Mouse (Mus musculus) embryonic facial prominence, embryonic 14.5 days (tissue): Measurements from ENCODE around the gene Slx1b. TPM values are rescaled to one million over a fixed set of nuclear protein-coding genes. Genes with fewer than 3 reads are reported as not detected.
"Not testable (repeated sequence)": the region's sequence is repeated elsewhere in the genome, so short reads cannot be mapped to it uniquely, and the experiment has no call there.

Experiments used
- ATAC-seq: fragments of 200-750 bp; cut with Nextera tagmentation; 2 replicates; pipeline ENCODE4 v1.8.0; 2017; ENCODE audit warnings: low read depth, moderate number of reproducible peaks, moderate TSS enrichment
- DNase-seq: peaks from one replicate; pipeline ENCODE4 v3.0.0-alpha.2; 2015; ENCODE audit warnings: low spot score
- H3K27ac ChIP-seq: fragments of 300-500 bp; sonication (generic); replicated peaks from 2 replicates; pipeline ENCODE4 v1.5.1; 2014; ENCODE audit warnings: low read depth, mild to moderate bottlenecking, low read length, moderate library complexity
- H3K27me3 ChIP-seq: fragments of 300-500 bp; sonication (generic); replicated peaks from 2 replicates; pipeline ENCODE4 v1.6.1; 2014; ENCODE audit warnings: low read length; ENCODE audit not compliant: control insufficient read depth, insufficient read depth
- H3K36me3 ChIP-seq: fragments of 300-500 bp; sonication (generic); 2 replicates; pipeline ENCODE4 v1.6.1; 2014; ENCODE audit warnings: low read length, mixed read lengths; ENCODE audit not compliant: control insufficient read depth, insufficient read depth
- H3K4me1 ChIP-seq: fragments of 300-500 bp; sonication (generic); 2 replicates; pipeline ENCODE4 v1.6.1; 2014; ENCODE audit warnings: antibody characterized with exemption, low read length; ENCODE audit not compliant: control insufficient read depth, insufficient read depth
- H3K4me2 ChIP-seq: fragments of 300-500 bp; sonication (generic); 2 replicates; pipeline ENCODE4 v1.6.1; 2014; ENCODE audit warnings: low read depth, mild to moderate bottlenecking, low read length, moderate library complexity, mixed read lengths
- H3K4me3 ChIP-seq: fragments of 300-500 bp; sonication (generic); 2 replicates; pipeline ENCODE4 v1.5.1; 2014; ENCODE audit warnings: low read depth, mild to moderate bottlenecking, low read length
- H3K9ac ChIP-seq: fragments of 300-500 bp; sonication (generic); 2 replicates; pipeline ENCODE4 v1.6.1; 2014; ENCODE audit warnings: low read depth, mild to moderate bottlenecking, low read length, moderate library complexity, mixed read lengths
- H3K9me3 ChIP-seq: fragments of 300-500 bp; sonication (generic); 2 replicates; pipeline ENCODE4 v1.6.1; 2016; ENCODE audit warnings: low read length; ENCODE audit not compliant: control insufficient read depth
- WGBS: fragments of 180-500 bp; shearing (Covaris S2); extraction: QIAGEN DNeasy Blood & Tissue Kit; methylation state at CpG from one replicate; pipeline ENCODE4 v1.1.7; 2014; 5-methylcytosine and 5-hydroxymethylcytosine counted together
- polyA plus RNA-seq: library from polyadenylated mRNA; unstranded; fragments of >200 nt; fragmentation: Nextera tagmentation; extraction: Ambion mirVana; gene quantifications from 2 replicates; pipeline ENCODE4 v1.2.1, GENCODE M21; 2014

Slx1b gene
- polyA plus RNA-seq, 1 experiment from 2014 or later, result 5.3 TPM

GRCm38 (mm10) chr7:126644914-126645313, 50.7 kb downstream of the Slx1b start:
- H3K4me2 ChIP-seq, result no peak overlapping the region
- H3K9me3 ChIP-seq, result no peaks in the 10 kb centered on the region
- no peak overlapping the region for H3K9ac ChIP-seq
- H3K4me1 ChIP-seq, result peaks cover 2% of the 10 kb centered on the region; the same call in 1 of the 2 replicates
- H3K36me3 ChIP-seq, result no peaks in the 10 kb centered on the region
- no peak overlapping the region for H3K27ac ChIP-seq
- no peak overlapping the region for H3K4me3 ChIP-seq
- DNase-seq (no peak), ATAC-seq (no peak)
- H3K27me3 ChIP-seq, result no peaks in the 10 kb centered on the region

GRCm38 (mm10) chr7:126644345-126644744, 51.2 kb downstream of the Slx1b start:
- Histone ChIP-seq H3K9me3 (no peaks in the 10 kb centered on the region), H3K4me2 (no peak overlapping the region), H3K4me3 (no peak overlapping the region), H3K36me3 (no peaks in the 10 kb centered on the region), H3K27ac (no peak overlapping the region), H3K27me3 (no peaks in the 10 kb centered on the region), H3K4me1 (no peaks in the 10 kb centered on the region), H3K9ac (no peak overlapping the region)
- DNase-seq, result no peak
- 52% methylated on average over 3 of the region's 3 CpGs for WGBS
- no peak for ATAC-seq

GRCm38 (mm10) chr7:126643244-126643617, 52.4 kb downstream of the Slx1b start:
- not testable (repeated sequence) for ATAC-seq, H3K27ac ChIP-seq, H3K4me2 ChIP-seq, H3K27me3 ChIP-seq, H3K9me3 ChIP-seq, H3K4me3 ChIP-seq, H3K36me3 ChIP-seq, H3K9ac ChIP-seq, H3K4me1 ChIP-seq
- WGBS, result 68% methylated on average over 3 of the region's 3 CpGs
- peak; percentile 40 for DNase-seq

DNA sequence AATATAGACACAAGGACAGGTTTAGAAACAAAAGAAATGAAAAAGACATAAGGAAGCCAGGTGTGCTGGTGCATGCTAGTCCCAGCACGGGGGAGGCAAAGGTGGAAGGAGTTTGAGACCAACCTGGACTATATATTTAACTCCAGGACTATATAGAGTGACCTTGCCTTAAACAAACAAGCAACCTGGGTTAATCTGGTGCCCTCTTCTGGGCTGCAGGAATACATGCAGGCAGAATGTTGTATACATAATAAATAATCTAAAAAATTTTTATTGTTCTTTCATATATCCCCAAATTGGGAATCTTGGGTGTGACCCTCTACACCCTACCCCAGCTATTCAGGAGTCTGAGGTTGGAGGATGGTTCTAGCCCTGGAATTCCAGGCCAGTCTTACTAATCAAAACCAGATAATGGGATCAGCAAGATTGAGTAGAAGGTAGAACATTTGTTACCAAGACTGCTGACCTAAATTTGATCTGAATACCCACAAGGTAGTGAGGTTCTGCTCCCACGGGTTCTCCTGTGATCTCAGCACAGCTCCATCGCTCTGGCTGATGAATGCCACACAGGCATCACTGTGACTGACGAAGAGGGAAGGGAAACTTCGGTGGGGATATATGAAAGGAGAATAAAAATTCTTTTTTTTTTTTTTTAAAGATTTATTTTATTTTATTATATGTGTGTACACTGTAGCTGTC, 52.9 kb downstream of the Slx1b start:
- Histone ChIP-seq H3K4me2 (no peak overlapping the region), H3K4me1 (no peaks in the 10 kb centered on the region), H3K9me3 (no peaks in the 10 kb centered on the region), H3K4me3 (no peak overlapping the region), H3K27me3 (no peaks in the 10 kb centered on the region), H3K9ac (no peak overlapping the region), H3K36me3 (no peaks in the 10 kb centered on the region), H3K27ac (no peak overlapping the region)
- DNase-seq (no peak), ATAC-seq (no peak)
- 78% methylated on average over 5 of the region's 5 CpGs for WGBS

Other genes starting within 250 kb of the Slx1b start
- 235 and 334 TPM in 2 replicates for gene Atp2a1, start 232.7 kb downstream of the Slx1b start, polyA plus RNA-seq
- gene Sh2b1, start 220.4 kb downstream of the Slx1b start, polyA plus RNA-seq, result 44.3 and 46.3 TPM in 2 replicates
- 127 and 130 TPM in 2 replicates for gene Tufm, start 208.4 kb downstream of the Slx1b start, polyA plus RNA-seq
- 49.8 and 54.8 TPM in 2 replicates for gene Atxn2l, start 192.3 kb downstream of the Slx1b start, polyA plus RNA-seq
- gene Eif3c, start 129.4 kb downstream of the Slx1b start, polyA plus RNA-seq, result 158 and 167 TPM in 2 replicates
- 0.97 and 1.8 TPM in 2 replicates for gene Apobr, start 110.8 kb downstream of the Slx1b start, polyA plus RNA-seq
- 27.8 and 31.8 TPM in 2 replicates for gene Cln3, start 110.0 kb downstream of the Slx1b start, polyA plus RNA-seq
- gene Il27, start 100.8 kb downstream of the Slx1b start, polyA plus RNA-seq, result not detected in 2 replicates
- 29.3 and 39.9 TPM in 2 replicates for gene Nupr1, start 64.9 kb downstream of the Slx1b start, polyA plus RNA-seq
- gene Sgf29, start 46.5 kb downstream of the Slx1b start, polyA plus RNA-seq, result 40.8 and 45.4 TPM in 2 replicates
- 13.5 and 17.9 TPM in 2 replicates for gene Sult1a1, start 19.4 kb downstream of the Slx1b start, polyA plus RNA-seq
- 108 and 130 TPM in 2 replicates for gene Bola2, start 383 bp downstream of the Slx1b start, polyA plus RNA-seq
- gene Coro1a, start 12.0 kb upstream of the Slx1b start, polyA plus RNA-seq, result 44.9 and 45.2 TPM in 2 replicates
- 61.9 and 62.3 TPM in 2 replicates for gene Mapk3, start 63.8 kb upstream of the Slx1b start, polyA plus RNA-seq
- 2.1 and 5.1 TPM in 2 replicates for gene Gdpd3, start 70.5 kb upstream of the Slx1b start, polyA plus RNA-seq
- gene Ypel3, start 81.2 kb upstream of the Slx1b start, polyA plus RNA-seq, result 117 and 123 TPM in 2 replicates
- gene Tbx6, start 85.7 kb upstream of the Slx1b start, polyA plus RNA-seq, result 0.24 and 0.35 TPM in 2 replicates
- gene Ppp4c, start 96.7 kb upstream of the Slx1b start, polyA plus RNA-seq, result 214 and 256 TPM in 2 replicates
- gene Fam57b, start 101.9 kb upstream of the Slx1b start, polyA plus RNA-seq, result 1.1 and 1.9 TPM in 2 replicates
- gene 4930451I11Rik, start 135.9 kb upstream of the Slx1b start, polyA plus RNA-seq, result not detected in 2 replicates
- 1.7 and 2.0 TPM in 2 replicates for gene Doc2a, start 151.6 kb upstream of the Slx1b start, polyA plus RNA-seq
- 13.2 and 14.8 TPM in 2 replicates for gene Hirip3, start 166.2 kb upstream of the Slx1b start, polyA plus RNA-seq
- gene Ino80e, start 166.6 kb upstream of the Slx1b start, polyA plus RNA-seq, result 75.0 and 86.1 TPM in 2 replicates
- 29.1 and 31.9 TPM in 2 replicates for gene Taok2, start 188.9 kb upstream of the Slx1b start, polyA plus RNA-seq
- 30.2 and 33.2 TPM in 2 replicates for gene Tmem219, start 227.1 kb upstream of the Slx1b start, polyA plus RNA-seq
- gene Kctd13, start 233.1 kb upstream of the Slx1b start, polyA plus RNA-seq, result 13.7 and 16.8 TPM in 2 replicates